Mouse (Mus musculus) liver, adult 2 months (tissue): ENCODE data around the gene Aff3. TPM values are rescaled to one million over a fixed set of nuclear protein-coding genes. Genes with fewer than 3 reads are reported as not detected.

Experiments used
- DNase-seq: peaks from one replicate; pipeline ENCODE4 v3.0.0-alpha.2; 2011; ENCODE audit warnings: low read depth, low spot score; ENCODE audit errors: extremely low read depth
- H3K27ac ChIP-seq: fragments of 200-500 bp; replicated peaks from 2 replicates; pipeline ENCODE4 v1.5.1; 2012; ENCODE audit warnings: low read depth, mild to moderate bottlenecking, control low read depth, inconsistent platforms, low read length; ENCODE audit not compliant: insufficient read depth
- H3K27me3 ChIP-seq: fragments of 200-500 bp; 2 replicates; pipeline ENCODE4 v1.6.1; 2012; ENCODE audit warnings: mild to moderate bottlenecking, moderate library complexity, low read length, inconsistent platforms; ENCODE audit not compliant: control insufficient read depth, insufficient read depth
- H3K36me3 ChIP-seq: fragments of 200-500 bp; 2 replicates; pipeline ENCODE4 v1.6.1; 2012; ENCODE audit warnings: low read length, inconsistent platforms; ENCODE audit not compliant: control insufficient read depth, insufficient read depth
- H3K4me1 ChIP-seq: fragments of 200-500 bp; 2 replicates; pipeline ENCODE4 v1.6.1; 2011; ENCODE audit warnings: low read length; ENCODE audit not compliant: control insufficient read depth, insufficient read depth
- H3K4me3 ChIP-seq: fragments of 200-500 bp; 2 replicates; pipeline ENCODE4 v1.5.1; 2011; ENCODE audit warnings: low read depth, mild to moderate bottlenecking, control low read depth, low read length, moderate library complexity; ENCODE audit not compliant: insufficient read depth
- H3K79me2 ChIP-seq: fragments of 200-500 bp; 2 replicates; pipeline ENCODE4 v1.6.1; 2012; ENCODE audit warnings: inconsistent platforms, mild to moderate bottlenecking, low read length, moderate library complexity; ENCODE audit not compliant: control insufficient read depth, insufficient read depth
- H3K9ac ChIP-seq: fragments of 200-500 bp; 2 replicates; pipeline ENCODE4 v1.6.1; 2012; ENCODE audit warnings: low read depth, mild to moderate bottlenecking, control low read depth, inconsistent platforms, low read length
- CTCF ChIP-seq: fragments of 200-500 bp; IDR thresholded peaks from 2 replicates; pipeline ENCODE4 v1.5.1; 2011; ENCODE audit warnings: low read depth, low read length, control low read depth
- POLR2A ChIP-seq: fragments of 200-500 bp; IDR thresholded peaks from 2 replicates; pipeline ENCODE4 v1.6.1; 2011; ENCODE audit warnings: low read length, control low read depth; ENCODE audit not compliant: insufficient read depth; ENCODE audit errors: extremely low read depth
- WGBS: fragments of 180-500 bp; shearing (Covaris S2); methylation state at CpG from one replicate; pipeline ENCODE4 v1.1.7; 2018; 5-methylcytosine and 5-hydroxymethylcytosine counted together
- polyA plus RNA-seq: library from polyadenylated mRNA; depleted of rRNA; stranded (reverse); fragments of >200 nt; gene quantifications from 2 replicates; pipeline ENCODE4 v1.2.3, GENCODE M21; 2012
- total RNA-seq: library from RNA; depleted of rRNA; stranded (reverse); fragments of >200 nt; gene quantifications from 2 replicates; pipeline ENCODE4 v1.2.3, GENCODE M21; 2014

Gene Aff3
- total and polyA plus RNA-seq, 2 experiments: 0.18 to 0.28 TPM

GRCm38 (mm10) chr1:38286551-38286950 is 378.2 kb downstream of the Aff3 start:
- Histone ChIP-seq H3K4me3 (no peak overlapping the region), H3K9ac (no peak overlapping the region), H3K27me3 (no peaks in the 10 kb centered on the region; the same call in 1 of the 2 replicates), H3K79me2 (no peaks in the 10 kb centered on the region), H3K4me1 (no peaks in the 10 kb centered on the region), H3K36me3 (no peaks in the 10 kb centered on the region), H3K27ac (no peak overlapping the region)
- WGBS: 86% methylated on average over 1 of the region's 1 CpGs
- TF ChIP-seq CTCF: no peak
- TF ChIP-seq POLR2A: no peak
- no peak for DNase-seq

- H3K9ac ChIP-seq: no peak overlapping the region
- TF ChIP-seq POLR2A: no peak
- no peak for TF ChIP-seq CTCF
- no peak for DNase-seq
- no peaks in the 10 kb centered on the region for H3K36me3 ChIP-seq
- H3K27me3 ChIP-seq: no peaks in the 10 kb centered on the region
- 91% methylated on average over 7 of the region's 7 CpGs for WGBS
- H3K27ac ChIP-seq: no peak overlapping the region
- H3K79me2 ChIP-seq: no peaks in the 10 kb centered on the region
- H3K4me3 ChIP-seq: no peak overlapping the region
- no peaks in the 10 kb centered on the region for H3K4me1 ChIP-seq
Observed at GRCm38 (mm10) chr1:38280549-38280948, 384.2 kb downstream of the Aff3 start.

- Histone ChIP-seq H3K4me1 (no peaks in the 10 kb centered on the region), H3K27ac (no peak overlapping the region), H3K79me2 (no peaks in the 10 kb centered on the region), H3K9ac (no peak overlapping the region), H3K4me3 (no peak overlapping the region), H3K36me3 (no peaks in the 10 kb centered on the region), H3K27me3 (no peaks in the 10 kb centered on the region)
- no peak for DNase-seq
- no peak for TF ChIP-seq POLR2A
- no peak for TF ChIP-seq CTCF
- WGBS: 93% methylated on average over 2 of the region's 2 CpGs
Observed at GRCm38 (mm10) chr1:38271312-38271711, 393.4 kb downstream of the Aff3 start.

- no peak for DNase-seq
- H3K4me1 ChIP-seq: no peaks in the 10 kb centered on the region
- no peaks in the 10 kb centered on the region for H3K79me2 ChIP-seq
- WGBS: 85% methylated on average over 20 of the region's 20 CpGs
- H3K9ac ChIP-seq: no peak overlapping the region
- no peak overlapping the region for H3K4me3 ChIP-seq
- no peak for TF ChIP-seq POLR2A
- no peak for TF ChIP-seq CTCF
- H3K27ac ChIP-seq: no peak overlapping the region
- no peaks in the 10 kb centered on the region for H3K27me3 ChIP-seq
- no peaks in the 10 kb centered on the region for H3K36me3 ChIP-seq
Observed at GRCm38 (mm10) chr1:38268246-38269042, 396.3 kb downstream of the Aff3 start.

GRCm38 (mm10) chr1:38263251-38263650 is 401.5 kb downstream of the Aff3 start:
- TF ChIP-seq POLR2A: no peak
- TF ChIP-seq CTCF: no peak
- WGBS: 88% methylated on average over 8 of the region's 8 CpGs
- DNase-seq: no peak
- H3K27me3 ChIP-seq: no peaks in the 10 kb centered on the region
- no peaks in the 10 kb centered on the region for H3K4me1 ChIP-seq
- H3K4me3 ChIP-seq: no peak overlapping the region
- no peak overlapping the region for H3K9ac ChIP-seq
- no peak overlapping the region for H3K27ac ChIP-seq
- H3K79me2 ChIP-seq: no peaks in the 10 kb centered on the region
- no peaks in the 10 kb centered on the region for H3K36me3 ChIP-seq

- 88% methylated on average over 11 of the region's 11 CpGs for WGBS
- Histone ChIP-seq H3K4me3 (no peak overlapping the region), H3K9ac (no peak overlapping the region), H3K4me1 (no peaks in the 10 kb centered on the region), H3K27me3 (no peaks in the 10 kb centered on the region), H3K27ac (no peak overlapping the region), H3K36me3 (no peaks in the 10 kb centered on the region), H3K79me2 (no peaks in the 10 kb centered on the region)
- TF ChIP-seq CTCF (no peak), POLR2A (no peak)
- peak; percentile 18 for DNase-seq
Observed at GRCm38 (mm10) chr1:38262362-38263154, 402.2 kb downstream of the Aff3 start.
